Mouse (Mus musculus): ENCODE data around the gene Crebl2.
A peak's percentile ranks its signal among the peaks of the same experiment; 100 is the strongest.

Crebl2 gene

DNA sequence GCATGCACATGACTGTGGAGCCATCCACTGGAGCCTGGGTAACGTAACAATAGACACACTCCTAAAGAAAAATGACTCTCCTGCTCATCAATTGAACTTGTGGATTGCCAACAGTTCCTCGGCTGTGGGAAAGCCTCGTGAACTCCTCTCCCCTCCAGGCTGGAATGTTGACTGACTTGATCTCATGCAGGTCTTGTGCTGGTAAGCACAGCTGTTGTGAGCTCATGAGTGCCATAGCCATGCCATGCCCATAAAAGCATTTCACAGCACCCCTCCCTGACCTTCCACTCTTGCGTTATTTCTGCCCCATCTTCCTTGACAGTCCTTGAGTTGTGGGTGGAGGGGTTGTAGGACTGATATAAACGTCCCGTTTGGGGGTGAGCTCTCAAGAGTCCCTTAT lies 9.5 kb upstream of the Crebl2 start:
- DNase-seq (ENCODE audit: low read depth, low spot score), result no peak

GRCm38 (mm10) chr6:134822844-134823243 lies 7.1 kb upstream of the Crebl2 start:
- no peak for DNase-seq (ENCODE audit: low read depth, low spot score)

- no peak for DNase-seq (ENCODE audit: low read depth, low spot score)
Observed at GRCm38 (mm10) chr6:134830776-134831175, 822 bp downstream of the Crebl2 start.

- no peak for DNase-seq (ENCODE audit: low read depth, low spot score)
Observed at GRCm38 (mm10) chr6:134834585-134835251, 4.8 kb downstream of the Crebl2 start.

- DNase-seq (ENCODE audit: low read depth, low spot score), result no peak
Observed at GRCm38 (mm10) chr6:134838111-134838510, 8.2 kb downstream of the Crebl2 start.

DNA sequence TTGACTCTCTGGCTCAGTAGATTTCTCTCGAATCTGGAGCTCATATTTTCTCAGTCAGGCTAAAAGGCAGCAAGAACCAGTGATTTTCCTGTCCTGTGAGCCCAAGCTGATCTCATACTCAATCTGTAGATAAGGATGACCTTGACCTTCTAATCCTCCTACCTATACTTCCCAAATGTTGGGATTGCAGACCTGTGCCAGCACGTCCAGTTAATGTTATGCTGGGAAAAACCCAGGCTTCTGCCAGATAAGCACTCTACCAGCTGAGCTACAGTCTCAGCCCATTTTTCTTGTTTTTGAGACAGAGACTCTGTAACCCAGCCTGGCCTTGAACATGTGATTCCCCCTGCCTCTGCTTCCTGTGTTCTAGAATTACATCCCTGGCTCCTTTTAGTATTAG lies 10.4 kb downstream of the Crebl2 start:
- DNase-seq (ENCODE audit: low read depth, low spot score), result no peak

- DNase-seq (ENCODE audit: low read depth, low spot score), result no peak
Observed at GRCm38 (mm10) chr6:134845726-134846125, 15.8 kb downstream of the Crebl2 start.

DNA sequence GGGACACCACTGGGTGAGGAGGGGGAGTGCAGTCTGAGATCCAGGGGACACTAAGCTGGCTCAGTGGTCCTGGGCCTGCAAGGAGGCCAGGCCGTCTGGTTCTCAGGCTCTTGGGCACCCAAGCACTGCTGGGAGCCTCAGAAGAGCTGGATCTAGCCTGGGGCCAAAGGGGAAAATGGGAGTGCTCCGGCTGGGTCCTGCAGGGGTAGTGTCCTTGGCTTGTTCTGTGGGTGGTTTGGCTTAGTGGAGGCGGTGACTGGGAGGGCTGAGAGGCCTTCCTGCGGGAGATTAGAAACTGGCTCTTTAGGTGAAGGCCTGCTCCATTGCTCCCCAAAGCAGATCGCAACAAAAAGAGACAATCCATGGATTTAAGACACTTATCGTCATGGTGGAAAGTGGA lies 16.4 kb downstream of the Crebl2 start:
- no peak for DNase-seq (ENCODE audit: low read depth, low spot score)

DNA sequence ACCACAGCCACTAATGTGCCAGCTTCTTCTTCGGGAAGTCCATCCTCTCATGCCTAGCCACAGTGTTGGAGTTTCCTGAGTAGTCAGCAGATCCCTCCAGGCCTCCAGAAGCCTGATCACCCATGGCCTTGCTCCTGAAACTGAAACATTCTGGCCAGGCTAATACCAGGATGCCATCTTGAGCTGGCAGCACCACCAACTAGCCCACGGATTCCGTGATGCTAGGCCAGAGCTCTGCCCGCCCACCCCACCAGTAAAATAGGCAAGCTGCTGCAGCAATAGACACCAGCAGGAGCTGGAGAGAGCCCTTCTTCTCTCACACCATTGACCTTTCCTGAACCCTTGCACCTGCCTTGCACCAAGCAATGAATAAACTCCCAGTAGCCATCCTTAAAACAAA lies 17.6 kb downstream of the Crebl2 start:
- DNase-seq (ENCODE audit: low read depth, low spot score), result no peak

- peak; percentile 70 for DNase-seq (ENCODE audit: low read depth, low spot score)
Observed at GRCm38 (mm10) chr6:134848197-134848890, 18.4 kb downstream of the Crebl2 start.

DNA sequence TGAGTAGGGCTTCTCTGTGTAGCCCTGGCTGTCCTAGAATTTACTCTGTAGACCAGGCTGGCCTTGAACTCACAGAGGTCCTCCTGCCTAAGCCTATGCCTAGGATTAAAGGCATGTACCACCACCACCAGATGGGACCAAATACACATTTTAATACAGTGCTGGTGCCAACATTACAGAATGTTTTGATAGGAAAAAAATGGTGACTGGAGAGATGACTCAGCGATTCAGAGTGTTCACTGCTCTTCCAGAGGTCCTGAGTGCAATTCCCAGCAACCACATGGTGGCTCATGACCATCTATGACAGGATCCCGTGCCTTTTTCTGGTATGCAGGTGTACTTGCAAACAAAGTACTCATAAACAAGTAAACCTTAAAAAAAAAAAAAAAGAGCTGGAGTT lies 19.5 kb downstream of the Crebl2 start:
- peak; percentile 72 for DNase-seq (ENCODE audit: low read depth, low spot score)

DNA sequence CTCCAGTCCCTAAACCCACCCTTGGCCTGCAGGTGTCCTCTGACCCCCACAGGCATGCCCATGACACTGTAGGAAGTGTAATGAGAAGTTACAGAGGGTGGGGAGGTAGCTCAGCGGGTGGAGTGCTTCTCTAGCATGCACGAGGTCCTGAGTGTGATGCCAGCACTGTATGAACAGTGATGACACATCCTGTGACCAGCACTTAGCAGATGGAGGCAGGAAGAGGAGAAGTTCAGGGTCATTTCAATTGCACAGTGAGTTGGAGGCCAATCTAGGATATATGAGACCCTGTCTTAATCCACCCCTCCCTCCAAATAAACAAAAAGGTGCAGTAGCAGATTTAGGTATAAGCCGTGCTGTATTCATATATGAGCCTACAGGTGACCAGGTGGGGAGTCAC lies 20.0 kb downstream of the Crebl2 start:
- no peak for DNase-seq (ENCODE audit: low read depth, low spot score)

- no peak for DNase-seq (ENCODE audit: low read depth, low spot score)
Observed at GRCm38 (mm10) chr6:134854782-134855181, 24.8 kb downstream of the Crebl2 start.

DNA sequence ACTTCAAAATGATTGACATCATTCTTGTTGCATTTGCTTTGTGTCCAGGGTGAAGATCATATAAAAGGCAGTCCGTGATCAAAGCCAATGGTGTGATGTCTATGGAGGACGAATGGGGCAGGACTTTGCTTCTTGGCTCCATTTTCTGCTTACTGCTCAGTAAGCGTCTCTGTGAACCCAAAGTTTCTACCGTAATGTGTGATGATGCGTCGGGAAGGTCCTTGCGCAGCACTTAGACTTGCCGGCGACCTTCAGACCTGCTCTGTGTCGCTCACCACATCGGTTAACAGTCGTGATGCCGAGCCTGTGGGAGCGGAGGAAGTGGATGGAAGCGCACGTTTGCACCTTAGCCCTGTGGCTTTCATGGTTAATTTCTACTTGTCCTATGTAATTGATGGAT lies 26.0 kb downstream of the Crebl2 start:
- no peak for DNase-seq (ENCODE audit: low read depth, low spot score)

DNA sequence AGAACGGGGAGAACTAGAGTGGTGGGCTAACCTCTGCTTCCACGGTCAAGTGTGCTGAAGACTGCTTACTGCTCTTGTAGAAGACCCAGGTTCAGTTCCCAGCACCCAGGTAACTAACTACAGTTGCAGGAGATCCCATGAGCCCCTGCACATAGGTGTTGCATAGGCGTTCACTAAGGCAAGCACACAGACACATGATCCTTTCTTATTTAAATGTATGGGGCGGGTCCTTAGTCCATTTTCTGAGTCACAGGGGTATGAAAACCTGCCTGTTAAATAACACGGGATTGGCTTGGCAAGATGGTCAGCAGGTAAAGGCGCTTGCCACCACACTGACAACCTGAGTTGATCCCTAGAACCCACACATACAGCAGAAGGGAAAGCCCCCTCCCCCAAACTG lies 29.1 kb downstream of the Crebl2 start:
- DNase-seq (ENCODE audit: low read depth, low spot score), result no peak

DNA sequence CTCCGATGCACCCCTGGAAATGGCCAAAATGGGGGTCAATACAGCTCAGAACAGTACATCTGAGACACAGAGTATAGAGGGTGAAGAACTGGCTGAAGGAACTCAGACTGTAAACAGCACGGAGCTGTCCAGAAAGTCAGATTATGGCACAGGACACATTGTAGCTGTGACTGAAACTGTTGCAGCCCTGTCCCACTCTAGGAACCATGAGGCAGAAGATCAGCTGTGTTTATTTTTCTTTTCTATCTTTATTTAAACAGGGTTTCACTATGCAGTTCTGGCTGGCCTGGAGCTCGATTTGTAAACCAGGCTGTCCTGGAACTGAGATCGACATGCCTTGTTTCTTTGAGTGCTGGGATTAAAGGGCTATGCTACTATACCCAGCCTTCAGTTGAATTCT lies 30.3 kb downstream of the Crebl2 start:
- no peak for DNase-seq (ENCODE audit: low read depth, low spot score)

GRCm38 (mm10) chr6:134861386-134861785 lies 31.4 kb downstream of the Crebl2 start:
- DNase-seq (ENCODE audit: low read depth, low spot score), result no peak

GRCm38 (mm10) chr6:134862671-134863104 lies 32.7 kb downstream of the Crebl2 start:
- DNase-seq (ENCODE audit: low read depth, low spot score), result no peak

- DNase-seq (ENCODE audit: low read depth, low spot score), result peak; percentile 88
Observed at GRCm38 (mm10) chr6:134863146-134863545, 33.2 kb downstream of the Crebl2 start.

DNA sequence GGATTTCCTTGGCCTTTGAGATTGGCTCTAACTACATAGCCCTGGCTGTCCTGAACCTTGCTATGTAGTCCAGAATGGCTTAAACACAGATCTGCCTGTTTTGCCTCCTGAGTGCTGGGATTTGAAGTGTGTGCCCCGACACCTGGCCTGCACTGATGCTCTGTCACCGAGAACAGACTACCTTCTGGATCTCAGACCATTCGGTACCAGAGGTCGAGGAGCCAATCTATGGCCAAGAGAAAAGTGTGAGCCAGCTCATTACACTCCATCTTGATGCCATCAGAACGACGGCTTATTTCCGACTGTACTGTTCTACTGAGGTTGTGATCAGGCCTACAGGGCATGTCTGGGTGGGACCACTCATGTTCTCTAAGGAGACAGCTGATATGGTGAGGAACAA lies 36.2 kb downstream of the Crebl2 start:
- no peak for DNase-seq (ENCODE audit: low read depth, low spot score)

DNA sequence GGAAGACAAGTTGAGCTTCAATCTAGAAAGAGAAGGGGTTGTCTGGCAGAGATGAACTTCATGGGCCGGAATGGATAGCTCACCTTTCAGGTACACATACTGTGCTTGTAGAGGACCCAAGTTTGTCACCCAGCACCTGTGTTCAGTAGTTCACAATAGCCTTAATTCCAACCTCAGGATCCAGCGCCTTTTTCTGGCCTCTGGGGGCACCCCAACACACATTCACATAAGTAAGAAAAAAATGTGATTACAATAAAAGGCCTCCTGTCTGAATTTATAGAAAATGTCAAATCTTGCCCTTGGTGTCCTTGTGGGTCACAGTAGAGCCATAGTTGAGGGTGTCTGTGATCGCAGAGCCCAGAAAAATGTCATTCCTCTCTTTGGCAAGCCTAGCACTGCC lies 37.4 kb downstream of the Crebl2 start:
- DNase-seq (ENCODE audit: low read depth, low spot score), result peak; percentile 65

- DNase-seq (ENCODE audit: low read depth, low spot score), result no peak
Observed at GRCm38 (mm10) chr6:134870209-134870742, 40.3 kb downstream of the Crebl2 start.

DNA sequence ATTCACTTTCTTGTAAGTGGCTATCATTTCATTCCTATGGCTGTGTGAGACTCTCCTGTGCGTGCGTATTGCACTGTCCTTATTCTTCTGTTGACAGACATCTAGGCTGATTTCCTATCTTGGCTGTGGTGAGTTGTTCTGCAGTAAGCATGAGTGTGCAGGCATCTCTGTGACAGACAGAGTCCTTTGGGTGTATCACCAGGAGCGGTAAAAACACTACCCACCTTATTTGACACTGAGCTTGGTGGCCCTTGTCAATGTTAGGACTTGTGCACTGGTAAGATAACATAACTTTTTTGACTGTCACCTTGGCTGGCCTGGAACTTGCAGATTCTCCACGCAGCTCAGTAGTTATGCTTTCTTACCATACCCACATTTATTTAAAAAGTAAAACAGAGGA lies 40.9 kb downstream of the Crebl2 start:
- DNase-seq (ENCODE audit: low read depth, low spot score), result no peak
